Mouse (Mus musculus) liver, embryonic 12.5 days (tissue): ENCODE results near the gene Glycam1. TPM values are rescaled to one million over a fixed set of nuclear protein-coding genes. Genes with fewer than 3 reads are reported as not detected.

Source experiments
- ATAC-seq: fragments of 200-750 bp; cut with Nextera tagmentation; 2 replicates; pipeline ENCODE4 v1.8.0; 2017; ENCODE audit warnings: moderate number of reproducible peaks, mild to moderate bottlenecking, moderate library complexity
- H3K27ac ChIP-seq: fragments of 300-500 bp; sonication (generic); 2 replicates; pipeline ENCODE4 v1.5.1; 2016; ENCODE audit warnings: mild to moderate bottlenecking
- H3K27me3 ChIP-seq: fragments of 300-500 bp; sonication (generic); replicated peaks from 2 replicates; pipeline ENCODE4 v1.6.1; 2016; ENCODE audit warnings: mild to moderate bottlenecking, moderate library complexity
- H3K36me3 ChIP-seq: fragments of 300-500 bp; sonication (generic); 2 replicates; pipeline ENCODE4 v1.6.1; 2016; ENCODE audit warnings: mild to moderate bottlenecking, moderate library complexity
- H3K4me1 ChIP-seq: fragments of 300-500 bp; sonication (generic); 2 replicates; pipeline ENCODE4 v1.6.1; 2016
- H3K4me2 ChIP-seq: fragments of 300-500 bp; sonication (generic); 2 replicates; pipeline ENCODE4 v1.6.1; 2016; ENCODE audit warnings: mild to moderate bottlenecking, moderate library complexity
- H3K4me3 ChIP-seq: fragments of 300-500 bp; sonication (generic); 2 replicates; pipeline ENCODE4 v1.5.1; 2016; ENCODE audit warnings: mild to moderate bottlenecking, moderate library complexity
- H3K9ac ChIP-seq: fragments of 300-500 bp; sonication (generic); 2 replicates; pipeline ENCODE4 v1.6.1; 2016; ENCODE audit warnings: mild to moderate bottlenecking, moderate library complexity
- H3K9me3 ChIP-seq: fragments of 300-500 bp; sonication (generic); replicated peaks from 2 replicates; pipeline ENCODE4 v1.6.1; 2016; ENCODE audit warnings: mild to moderate bottlenecking, moderate library complexity
- WGBS: fragments of 180-500 bp; shearing (Covaris S2); methylation state at CpG from one replicate; pipeline ENCODE4 v1.1.7; 2016; ENCODE audit not compliant: insufficient replicate concordance; 5-methylcytosine and 5-hydroxymethylcytosine counted together
- polyA plus RNA-seq: library from polyadenylated mRNA; unstranded; fragments of >200 nt; fragmentation: Nextera tagmentation; extraction: Ambion mirVana; gene quantifications from 2 replicates; pipeline ENCODE4 v1.2.1, GENCODE M21; 2016

Glycam1 gene
- polyA plus RNA-seq, 1 experiment from 2014 or later: not detected

GRCm38 (mm10) chr15:103537011-103537821 lies 27.7 kb downstream of the Glycam1 start:
- H3K27me3 ChIP-seq: peaks cover 71% of the 10 kb centered on the region
- no peaks in the 10 kb centered on the region; the same call in 1 of the 2 replicates for H3K4me1 ChIP-seq
- no peak overlapping the region for H3K27ac ChIP-seq
- H3K4me3 ChIP-seq: peak overlapping the region; percentile 45
- no peaks in the 10 kb centered on the region for H3K9me3 ChIP-seq
- peak overlapping the region; percentile 65 for H3K4me2 ChIP-seq
- no peaks in the 10 kb centered on the region for H3K36me3 ChIP-seq
- 0 out of 2 replicates have a peak, but pooled peaks have one; percentile 23 for ATAC-seq
- no peak overlapping the region for H3K9ac ChIP-seq
- WGBS: 2% methylated on average over 37 of the region's 37 CpGs

GRCm38 (mm10) chr15:103536456-103536855 lies 28.4 kb downstream of the Glycam1 start:
- no peak overlapping the region for H3K27ac ChIP-seq
- H3K9me3 ChIP-seq: no peaks in the 10 kb centered on the region
- H3K9ac ChIP-seq: no peak overlapping the region
- WGBS: 28% methylated on average over 2 of the region's 2 CpGs
- H3K27me3 ChIP-seq: peaks cover 71% of the 10 kb centered on the region
- ATAC-seq: no peak
- no peaks in the 10 kb centered on the region for H3K36me3 ChIP-seq
- H3K4me1 ChIP-seq: no peaks in the 10 kb centered on the region; the same call in 1 of the 2 replicates
- H3K4me2 ChIP-seq: no peak overlapping the region
- no peak overlapping the region for H3K4me3 ChIP-seq

GRCm38 (mm10) chr15:103535786-103536185 lies 29.1 kb downstream of the Glycam1 start:
- WGBS: 47% methylated on average over 1 of the region's 1 CpGs
- H3K9ac ChIP-seq: no peak overlapping the region

GRCm38 (mm10) chr15:103535030-103535429 lies 29.9 kb downstream of the Glycam1 start:
- WGBS: 49% methylated on average over 2 of the region's 2 CpGs
- no peaks in the 10 kb centered on the region; the same call in 1 of the 2 replicates for H3K4me1 ChIP-seq
- no peak overlapping the region for H3K4me2 ChIP-seq
- no peaks in the 10 kb centered on the region for H3K36me3 ChIP-seq
- no peak overlapping the region for H3K9ac ChIP-seq
- H3K27me3 ChIP-seq: peaks cover 66% of the 10 kb centered on the region
- H3K4me3 ChIP-seq: no peak overlapping the region
- no peak for ATAC-seq
- H3K9me3 ChIP-seq: no peaks in the 10 kb centered on the region
- H3K27ac ChIP-seq: no peak overlapping the region

More at GRCm38 (mm10) chr15:103535786-103536185, 29.1 kb downstream of the Glycam1 start:
- no peak overlapping the region for H3K4me3 ChIP-seq
- no peaks in the 10 kb centered on the region for H3K36me3 ChIP-seq
- H3K27me3 ChIP-seq: peaks cover 69% of the 10 kb centered on the region
- H3K9me3 ChIP-seq: no peaks in the 10 kb centered on the region
- no peak overlapping the region for H3K4me2 ChIP-seq
- H3K27ac ChIP-seq: no peak overlapping the region
- no peaks in the 10 kb centered on the region; the same call in 1 of the 2 replicates for H3K4me1 ChIP-seq
- ATAC-seq: no peak

- Histone ChIP-seq H3K9ac (no peak overlapping the region), H3K9me3 (no peaks in the 10 kb centered on the region), H3K4me2 (no peak overlapping the region), H3K27me3 (peaks cover 57% of the 10 kb centered on the region), H3K27ac (no peak overlapping the region), H3K4me1 (no peaks in the 10 kb centered on the region; the same call in 1 of the 2 replicates), H3K36me3 (no peaks in the 10 kb centered on the region), H3K4me3 (no peak overlapping the region)
- 60% methylated on average over 7 of the region's 7 CpGs for WGBS
- ATAC-seq: no peak
Observed at GRCm38 (mm10) chr15:103534054-103534620, 30.7 kb downstream of the Glycam1 start.

- no peak overlapping the region for H3K4me3 ChIP-seq
- H3K27me3 ChIP-seq: peaks cover 19% of the 10 kb centered on the region
- no peaks in the 10 kb centered on the region for H3K4me1 ChIP-seq
- WGBS: 8% methylated on average over 5 of the region's 5 CpGs
- ATAC-seq: peak; percentile 42; the same call in 1 of the 2 replicates
- H3K4me2 ChIP-seq: no peak overlapping the region
- H3K36me3 ChIP-seq: no peaks in the 10 kb centered on the region
- H3K9ac ChIP-seq: no peak overlapping the region
- no peaks in the 10 kb centered on the region for H3K9me3 ChIP-seq
- no peak overlapping the region for H3K27ac ChIP-seq
Observed at GRCm38 (mm10) chr15:103530372-103530771, 34.5 kb downstream of the Glycam1 start.

- H3K36me3 ChIP-seq: no peaks in the 10 kb centered on the region
- H3K9ac ChIP-seq: no peak overlapping the region
- ATAC-seq: no peak
- H3K27ac ChIP-seq: no peak overlapping the region
- no peaks in the 10 kb centered on the region for H3K4me1 ChIP-seq
- H3K4me3 ChIP-seq: no peak overlapping the region
- H3K4me2 ChIP-seq: no peak overlapping the region
- H3K27me3 ChIP-seq: 0 out of 2 replicates have a peak, but pooled peaks cover 4% of the 10 kb centered on the region
- no peaks in the 10 kb centered on the region for H3K9me3 ChIP-seq
- 47% methylated on average over 3 of the region's 3 CpGs for WGBS
Observed at GRCm38 (mm10) chr15:103523156-103523555, 41.7 kb downstream of the Glycam1 start.

- Histone ChIP-seq H3K9me3 (no peaks in the 10 kb centered on the region), H3K4me3 (no peak overlapping the region), H3K4me2 (no peak overlapping the region), H3K27ac (no peak overlapping the region), H3K36me3 (no peaks in the 10 kb centered on the region), H3K4me1 (no peaks in the 10 kb centered on the region), H3K27me3 (0 out of 2 replicates have a peak, but pooled peaks cover 4% of the 10 kb centered on the region), H3K9ac (no peak overlapping the region)
- no peak for ATAC-seq
- WGBS: 48% methylated on average over 3 of the region's 3 CpGs
Observed at GRCm38 (mm10) chr15:103522458-103523099, 42.3 kb downstream of the Glycam1 start.

GRCm38 (mm10) chr15:103519386-103520378 lies 45.2 kb downstream of the Glycam1 start:
- Histone ChIP-seq H3K27ac (no peak overlapping the region), H3K4me3 (no peak overlapping the region), H3K27me3 (peaks cover 13% of the 10 kb centered on the region), H3K9me3 (no peaks in the 10 kb centered on the region), H3K4me1 (no peaks in the 10 kb centered on the region), H3K4me2 (no peak overlapping the region), H3K9ac (no peak overlapping the region), H3K36me3 (no peaks in the 10 kb centered on the region)
- no peak for ATAC-seq
- 35% methylated on average over 4 of the region's 4 CpGs for WGBS

GRCm38 (mm10) chr15:103518600-103519385 lies 46.1 kb downstream of the Glycam1 start:
- WGBS: 35% methylated on average over 5 of the region's 5 CpGs

More at GRCm38 (mm10) chr15:103518600-103519385, 46.1 kb downstream of the Glycam1 start:
- Histone ChIP-seq H3K9me3 (no peaks in the 10 kb centered on the region), H3K36me3 (no peaks in the 10 kb centered on the region), H3K27me3 (peaks cover 18% of the 10 kb centered on the region), H3K4me1 (no peaks in the 10 kb centered on the region), H3K4me3 (no peak overlapping the region), H3K4me2 (no peak overlapping the region), H3K27ac (no peak overlapping the region), H3K9ac (no peak overlapping the region)
- ATAC-seq: no peak
